Mouse (Mus musculus) liver, adult 2 months (tissue): Measurements from ENCODE around the gene Cavin1. TPM values are rescaled to one million over a fixed set of nuclear protein-coding genes. Genes with fewer than 3 reads are reported as not detected.

Source experiments
- DNase-seq: peaks from one replicate; pipeline ENCODE4 v3.0.0-alpha.2; 2011; ENCODE audit warnings: low read depth, low spot score; ENCODE audit errors: extremely low read depth
- H3K27ac ChIP-seq: fragments of 200-500 bp; replicated peaks from 2 replicates; pipeline ENCODE4 v1.5.1; 2012; ENCODE audit warnings: low read depth, mild to moderate bottlenecking, control low read depth, inconsistent platforms, low read length; ENCODE audit not compliant: insufficient read depth
- H3K27me3 ChIP-seq: fragments of 200-500 bp; 2 replicates; pipeline ENCODE4 v1.6.1; 2012; ENCODE audit warnings: mild to moderate bottlenecking, moderate library complexity, low read length, inconsistent platforms; ENCODE audit not compliant: control insufficient read depth, insufficient read depth
- H3K36me3 ChIP-seq: fragments of 200-500 bp; 2 replicates; pipeline ENCODE4 v1.6.1; 2012; ENCODE audit warnings: low read length, inconsistent platforms; ENCODE audit not compliant: control insufficient read depth, insufficient read depth
- H3K4me1 ChIP-seq: fragments of 200-500 bp; 2 replicates; pipeline ENCODE4 v1.6.1; 2011; ENCODE audit warnings: low read length; ENCODE audit not compliant: control insufficient read depth, insufficient read depth
- H3K4me3 ChIP-seq: fragments of 200-500 bp; 2 replicates; pipeline ENCODE4 v1.5.1; 2011; ENCODE audit warnings: low read depth, mild to moderate bottlenecking, control low read depth, low read length, moderate library complexity; ENCODE audit not compliant: insufficient read depth
- H3K79me2 ChIP-seq: fragments of 200-500 bp; 2 replicates; pipeline ENCODE4 v1.6.1; 2012; ENCODE audit warnings: inconsistent platforms, mild to moderate bottlenecking, low read length, moderate library complexity; ENCODE audit not compliant: control insufficient read depth, insufficient read depth
- H3K9ac ChIP-seq: fragments of 200-500 bp; 2 replicates; pipeline ENCODE4 v1.6.1; 2012; ENCODE audit warnings: low read depth, mild to moderate bottlenecking, control low read depth, inconsistent platforms, low read length
- CTCF ChIP-seq: fragments of 200-500 bp; IDR thresholded peaks from 2 replicates; pipeline ENCODE4 v1.5.1; 2011; ENCODE audit warnings: low read depth, low read length, control low read depth
- POLR2A ChIP-seq: fragments of 200-500 bp; IDR thresholded peaks from 2 replicates; pipeline ENCODE4 v1.6.1; 2011; ENCODE audit warnings: low read length, control low read depth; ENCODE audit not compliant: insufficient read depth; ENCODE audit errors: extremely low read depth
- WGBS: fragments of 180-500 bp; shearing (Covaris S2); methylation state at CpG from one replicate; pipeline ENCODE4 v1.1.7; 2018; 5-methylcytosine and 5-hydroxymethylcytosine counted together
- polyA plus RNA-seq: library from polyadenylated mRNA; depleted of rRNA; stranded (reverse); fragments of >200 nt; gene quantifications from 2 replicates; pipeline ENCODE4 v1.2.3, GENCODE M21; 2012; rRNA removed
- total RNA-seq: library from RNA; depleted of rRNA; stranded (reverse); fragments of >200 nt; gene quantifications from 2 replicates; pipeline ENCODE4 v1.2.3, GENCODE M21; 2014; rRNA removed

Gene Cavin1
- total and polyA plus RNA-seq, 2 experiments = 4.0 to 4.1 TPM

GRCm38 (mm10) chr11:100908567-100908966 is 62.1 kb downstream of the Cavin1 start:
- Histone ChIP-seq H3K27me3 (no peaks in the 10 kb centered on the region), H3K79me2 (peaks cover 6% of the 10 kb centered on the region; the same call in 1 of the 2 replicates), H3K4me1 (peaks cover 8% of the 10 kb centered on the region; the same call in 1 of the 2 replicates), H3K9ac (no peak overlapping the region), H3K36me3 (peaks cover 62% of the 10 kb centered on the region), H3K4me3 (no peak overlapping the region), H3K27ac (no peak overlapping the region)
- TF ChIP-seq POLR2A = no peak
- TF ChIP-seq CTCF = no peak
- DNase-seq = peak; percentile 75
- 37% methylated on average over 9 of the region's 9 CpGs for WGBS

- H3K9ac ChIP-seq = no peak overlapping the region
- H3K4me3 ChIP-seq = no peak overlapping the region
- TF ChIP-seq CTCF = no peak
- no peak for TF ChIP-seq POLR2A
- peak; percentile 45 for DNase-seq
- peaks cover 67% of the 10 kb centered on the region for H3K36me3 ChIP-seq
- H3K79me2 ChIP-seq = peaks cover 6% of the 10 kb centered on the region; the same call in 1 of the 2 replicates
- no peaks in the 10 kb centered on the region for H3K27me3 ChIP-seq
- H3K4me1 ChIP-seq = peaks cover 8% of the 10 kb centered on the region; the same call in 1 of the 2 replicates
- 43% methylated on average over 2 of the region's 2 CpGs for WGBS
- no peak overlapping the region for H3K27ac ChIP-seq
These were observed 62.6 kb downstream of the Cavin1 start for GRCm38 (mm10) chr11:100908112-100908511.

GRCm38 (mm10) chr11:100906885-100907284 is 63.8 kb downstream of the Cavin1 start:
- WGBS = 86% methylated on average over 4 of the region's 4 CpGs
- Histone ChIP-seq H3K79me2 (peaks cover 2% of the 10 kb centered on the region; the same call in 1 of the 2 replicates), H3K36me3 (peaks cover 74% of the 10 kb centered on the region), H3K27me3 (no peaks in the 10 kb centered on the region), H3K27ac (no peak overlapping the region), H3K4me3 (no peak overlapping the region), H3K4me1 (peaks cover 4% of the 10 kb centered on the region; the same call in 1 of the 2 replicates), H3K9ac (no peak overlapping the region)
- DNase-seq = no peak
- no peak for TF ChIP-seq POLR2A
- TF ChIP-seq CTCF = no peak

Other genes starting within 250 kb of the Cavin1 start
- gene Rab5c, start 232.7 kb downstream of the Cavin1 start, total RNA-seq = 70.8 and 71.3 TPM in 2 replicates
- gene Rab5c, start 232.7 kb downstream of the Cavin1 start, polyA plus RNA-seq = 140 and 149 TPM in 2 replicates
- gene Kcnh4, start 210.9 kb downstream of the Cavin1 start, total RNA-seq = not detected in 2 replicates
- not detected in 2 replicates for gene Kcnh4, start 210.9 kb downstream of the Cavin1 start, polyA plus RNA-seq
- gene Hcrt, start 208.0 kb downstream of the Cavin1 start, total RNA-seq = not detected in 2 replicates
- gene Hcrt, start 208.0 kb downstream of the Cavin1 start, polyA plus RNA-seq = not detected in 2 replicates
- gene Ghdc, start 199.9 kb downstream of the Cavin1 start, total RNA-seq = 7.1 and 8.5 TPM in 2 replicates
- gene Ghdc, start 199.9 kb downstream of the Cavin1 start, polyA plus RNA-seq = 17.0 and 17.5 TPM in 2 replicates
- gene Stat5b, start 120.2 kb downstream of the Cavin1 start, total RNA-seq = 31.8 and 33.0 TPM in 2 replicates
- 32.0 and 35.2 TPM in 2 replicates for gene Stat5b, start 120.2 kb downstream of the Cavin1 start, polyA plus RNA-seq
- gene Stat5a, start 111.5 kb downstream of the Cavin1 start, total RNA-seq = 6.9 and 7.8 TPM in 2 replicates
- gene Stat5a, start 111.5 kb downstream of the Cavin1 start, polyA plus RNA-seq = 15.0 and 18.0 TPM in 2 replicates
- gene Stat3, start 31.3 kb downstream of the Cavin1 start, total RNA-seq = 58.5 and 76.4 TPM in 2 replicates
- gene Stat3, start 31.3 kb downstream of the Cavin1 start, polyA plus RNA-seq = 48.7 and 60.4 TPM in 2 replicates
- 21.5 and 26.8 TPM in 2 replicates for gene Atp6v0a1, start 38.6 kb upstream of the Cavin1 start, total RNA-seq
- gene Atp6v0a1, start 38.6 kb upstream of the Cavin1 start, polyA plus RNA-seq = 37.7 and 39.2 TPM in 2 replicates
- gene Naglu, start 99.1 kb upstream of the Cavin1 start, total RNA-seq = 22.1 and 23.6 TPM in 2 replicates
- gene Naglu, start 99.1 kb upstream of the Cavin1 start, polyA plus RNA-seq = 33.8 and 38.8 TPM in 2 replicates
- 0.27 and 0.37 TPM in 2 replicates for gene Hsd17b1, start 107.5 kb upstream of the Cavin1 start, total RNA-seq
- 0.12 and 0.37 TPM in 2 replicates for gene Hsd17b1, start 107.5 kb upstream of the Cavin1 start, polyA plus RNA-seq
- 84.0 and 89.9 TPM in 2 replicates for gene Coasy, start 111.7 kb upstream of the Cavin1 start, total RNA-seq
- 182 and 194 TPM in 2 replicates for gene Coasy, start 111.7 kb upstream of the Cavin1 start, polyA plus RNA-seq
- gene Mlx, start 116.4 kb upstream of the Cavin1 start, total RNA-seq = 33.5 and 34.4 TPM in 2 replicates
- gene Mlx, start 116.4 kb upstream of the Cavin1 start, polyA plus RNA-seq = 34.8 and 39.8 TPM in 2 replicates
- 0.55 and 0.67 TPM in 2 replicates for gene Psmc3ip, start 124.5 kb upstream of the Cavin1 start, total RNA-seq
- 0.20 and 0.39 TPM in 2 replicates for gene Psmc3ip, start 124.5 kb upstream of the Cavin1 start, polyA plus RNA-seq
- gene Retreg3, start 149.0 kb upstream of the Cavin1 start, total RNA-seq = 46.2 and 46.3 TPM in 2 replicates
- gene Retreg3, start 149.0 kb upstream of the Cavin1 start, polyA plus RNA-seq = 61.2 and 61.5 TPM in 2 replicates
- gene Tubg1, start 149.1 kb upstream of the Cavin1 start, total RNA-seq = 7.6 and 9.2 TPM in 2 replicates
- 11.9 and 17.6 TPM in 2 replicates for gene Tubg1, start 149.1 kb upstream of the Cavin1 start, polyA plus RNA-seq
- not detected in 2 replicates for gene Tubg2, start 185.0 kb upstream of the Cavin1 start, total RNA-seq
- gene Tubg2, start 185.0 kb upstream of the Cavin1 start, polyA plus RNA-seq = 0.10 and 0.17 TPM in 2 replicates
- gene Cntnap1, start 199.6 kb upstream of the Cavin1 start, total RNA-seq = 0.40 and 0.46 TPM in 2 replicates
- 0.87 and 0.88 TPM in 2 replicates for gene Cntnap1, start 199.6 kb upstream of the Cavin1 start, polyA plus RNA-seq
- 3.9 and 4.0 TPM in 2 replicates for gene Plekhh3, start 200.5 kb upstream of the Cavin1 start, total RNA-seq
- gene Plekhh3, start 200.5 kb upstream of the Cavin1 start, polyA plus RNA-seq = 10.5 and 11.5 TPM in 2 replicates
- 0.13 TPM in 1 of 2 replicates, not detected in the other for gene Ccr10, start 204.6 kb upstream of the Cavin1 start, total RNA-seq
- gene Ccr10, start 204.6 kb upstream of the Cavin1 start, polyA plus RNA-seq = 0.05 and 0.13 TPM in 2 replicates